In genomic region chr16:31354341-31355329, GRCm38 (mm10) we compare ENCODE assay signal across 8 mouse cellular contexts. TPM values are rescaled to one million over a fixed set of nuclear protein-coding genes. Genes with fewer than 3 reads are reported as not detected.
A peak's percentile ranks its signal among the peaks of the same experiment; 100 is the strongest.
DNase-seq lines count a peak whose midpoint lies in the region; ATAC-seq lines count a peak whose summit lies in the region.

No protein-coding gene starts in this region.

- no peaks in the 10 kb centered on the region for H3K36me3 ChIP-seq in hindbrain, embryonic 13.5 days

- 0 out of 2 replicates have a peak, but pooled peaks cover 6% of the 10 kb centered on the region for H3K4me1 ChIP-seq in hindbrain, embryonic 13.5 days (replicated peaks)

- no peaks in the 10 kb centered on the region for H3K9me3 ChIP-seq in hindbrain, embryonic 13.5 days

- peak; percentile 76 for ATAC-seq in hindbrain, embryonic 13.5 days (ENCODE audit: low FRiP score)
- peak; percentile 82 for ATAC-seq in megakaryocyte, adult 5-6 weeks (ENCODE audit: poor library complexity, severe bottlenecking)

- H3K27me3 ChIP-seq in hindbrain, embryonic 13.5 days: peaks cover 19% of the 10 kb centered on the region

- DNase-seq in NIH3T3 (ENCODE audit: low read depth): peak; percentile 88
- DNase-seq in cerebellum, adult 8-10 months: peak; percentile 71
- peak; percentile 25 to 66 for DNase-seq in frontal cortex, postnatal 14 days (ENCODE audit: low spot score in 2 of 2)
- peak; percentile 77 for DNase-seq in left cerebral cortex, adult 18-20 months (ENCODE audit: low spot score in 2 of 2)
- DNase-seq in right cerebral cortex, postnatal 10 days (ENCODE audit: low spot score in 2 of 2): peak; percentile 60 to 79
- DNase-seq in urinary bladder, postnatal 36 days (ENCODE audit: low spot score in 2 of 2): peak; percentile 57 to 61

- WGBS in hindbrain, embryonic 13.5 days: 32% methylated on average over 17 of the region's 17 CpGs

- H3K9ac ChIP-seq in hindbrain, embryonic 13.5 days: peak overlapping the region; percentile 13; the same call in 1 of the 2 replicates

- no peak overlapping the region for H3K4me3 ChIP-seq in hindbrain, embryonic 13.5 days

- H3K27ac ChIP-seq in hindbrain, embryonic 13.5 days: no peak overlapping the region

- H3K4me2 ChIP-seq in hindbrain, embryonic 13.5 days: peak overlapping the region; percentile 31

RNA-seq across cellular contexts. Expression of gene Apod, which starts 40.0 kb away (rescaled TPM):
- polyA plus RNA-seq in hindbrain, embryonic 13.5 days (2015; fragmentation: Nextera tagmentation; extraction: Ambion mirVana): 62.3 and 64.0 TPM in 2 replicates
- total RNA-seq in left cerebral cortex, adult 18-20 months (2021): 100 to 1,000 TPM; 197 to 221 TPM
- 0.33 and 1.3 TPM in 2 replicates for total RNA-seq in megakaryocyte, adult 5-6 weeks (2015)
- 0.33 and 0.53 TPM in 2 replicates for total RNA-seq in megakaryocyte, adult 5-6 weeks (2017)

Comparison
In these comparisons a context has a peak if more than half of its experiments do, and no peak if none do; other contexts are left out.
1. RNA of gene Apod, which starts 40.0 kb away (total RNA-seq): 197 to 221 TPM in left cerebral cortex, adult 18-20 months; 0.33 to 1.3 TPM in megakaryocyte, adult 5-6 weeks; every median in the first group is over 10 times any median in the second.
2. Peak in every context shown above with its lines, with median percentiles within 50 percentile points of each other: DNase-seq.